Mouse (Mus musculus): ENCODE measurements around the gene Pbx1.

The Pbx1 gene

GRCm38 (mm10) chr1:168341368-168341767 lies 90.7 kb downstream of the Pbx1 start:
- DNase-seq = no peak

GRCm38 (mm10) chr1:168336238-168336818 lies 95.7 kb downstream of the Pbx1 start:
- no peak for DNase-seq

GRCm38 (mm10) chr1:168334831-168335574 lies 97.1 kb downstream of the Pbx1 start:
- DNase-seq = no peak

- peak; percentile 53 to 69 for DNase-seq
These were observed 100.0 kb downstream of the Pbx1 start for GRCm38 (mm10) chr1:168332056-168332455.

- DNase-seq = no peak
These were observed 103.8 kb downstream of the Pbx1 start for GRCm38 (mm10) chr1:168328236-168328605.

- DNase-seq = no peak
These were observed 104.5 kb downstream of the Pbx1 start for GRCm38 (mm10) chr1:168327405-168328235.

GRCm38 (mm10) chr1:168325786-168326185 lies 106.3 kb downstream of the Pbx1 start:
- no peak for DNase-seq

GRCm38 (mm10) chr1:168324306-168325085 lies 107.6 kb downstream of the Pbx1 start:
- DNase-seq = no peak

- no peak for DNase-seq
These were observed 108.5 kb downstream of the Pbx1 start for GRCm38 (mm10) chr1:168323436-168324108.

- peak in 1 of 2 experiments; percentile 68 for DNase-seq
These were observed 109.2 kb downstream of the Pbx1 start for GRCm38 (mm10) chr1:168322892-168323291.

- DNase-seq = no peak
These were observed 112.4 kb downstream of the Pbx1 start for GRCm38 (mm10) chr1:168319695-168320094.

GRCm38 (mm10) chr1:168318899-168319469 lies 113.1 kb downstream of the Pbx1 start:
- peak in 1 of 2 experiments; percentile 31 for DNase-seq

GRCm38 (mm10) chr1:168313772-168314171 lies 118.3 kb downstream of the Pbx1 start:
- DNase-seq = no peak

- no peak for DNase-seq
These were observed 119.2 kb downstream of the Pbx1 start for GRCm38 (mm10) chr1:168312710-168313447.

- DNase-seq = no peak
These were observed 123.0 kb downstream of the Pbx1 start for GRCm38 (mm10) chr1:168309101-168309521.

- DNase-seq = no peak
These were observed 124.5 kb downstream of the Pbx1 start for GRCm38 (mm10) chr1:168307275-168308182.

- no peak for DNase-seq
These were observed 131.6 kb downstream of the Pbx1 start for GRCm38 (mm10) chr1:168300505-168300904.

- DNase-seq = no peak
These were observed 132.1 kb downstream of the Pbx1 start for GRCm38 (mm10) chr1:168299928-168300365.

- DNase-seq = no peak
These were observed 132.9 kb downstream of the Pbx1 start for GRCm38 (mm10) chr1:168299181-168299580.

- no peak for DNase-seq
These were observed 135.8 kb downstream of the Pbx1 start for GRCm38 (mm10) chr1:168296290-168296689.
